Mouse (Mus musculus) hindbrain, postnatal 0 days (tissue): ENCODE measurements around the gene Gm10142. TPM values are rescaled to one million over a fixed set of nuclear protein-coding genes. Genes with fewer than 3 reads are reported as not detected.
"Not testable (repeated sequence)": the region's sequence is repeated elsewhere in the genome, so short reads cannot be mapped to it uniquely, and the experiment has no call there.

Experiments
- ATAC-seq: fragments of 200-750 bp; cut with Nextera tagmentation; 2 replicates; pipeline ENCODE4 v1.8.0; 2017; ENCODE audit warnings: mild to moderate bottlenecking, moderate TSS enrichment, moderate library complexity
- DNase-seq: peaks from one replicate; pipeline ENCODE4 v3.0.0-alpha.2; 2015; ENCODE audit warnings: low spot score
- H3K27ac ChIP-seq: fragments of 300-500 bp; sonication (generic); 2 replicates; pipeline ENCODE4 v1.5.1; 2014; ENCODE audit warnings: mild to moderate bottlenecking
- H3K27me3 ChIP-seq: fragments of 300-500 bp; sonication (generic); 2 replicates; pipeline ENCODE4 v1.6.1; 2014; ENCODE audit warnings: low read length, mixed read lengths; ENCODE audit not compliant: insufficient read depth
- H3K36me3 ChIP-seq: fragments of 300-500 bp; sonication (generic); 2 replicates; pipeline ENCODE4 v1.6.1; 2014; ENCODE audit warnings: low read length, mixed read lengths; ENCODE audit not compliant: insufficient read depth
- H3K4me1 ChIP-seq: fragments of 300-500 bp; sonication (generic); 2 replicates; pipeline ENCODE4 v1.6.1; 2014; ENCODE audit warnings: antibody characterized with exemption, low read length, mixed read lengths; ENCODE audit not compliant: insufficient read depth
- H3K4me2 ChIP-seq: fragments of 300-500 bp; sonication (generic); 2 replicates; pipeline ENCODE4 v1.6.1; 2014; ENCODE audit warnings: low read depth, mild to moderate bottlenecking, low read length, moderate library complexity, mixed read lengths
- H3K4me3 ChIP-seq: fragments of 300-500 bp; sonication (generic); 2 replicates; pipeline ENCODE4 v1.5.1; 2014; ENCODE audit warnings: low read length
- H3K9ac ChIP-seq: fragments of 300-500 bp; sonication (generic); replicated peaks from 2 replicates; pipeline ENCODE4 v1.6.1; 2014; ENCODE audit warnings: mild to moderate bottlenecking, low read length, moderate library complexity, mixed read lengths
- H3K9me3 ChIP-seq: fragments of 300-500 bp; sonication (generic); 2 replicates; pipeline ENCODE4 v1.6.1; 2016; ENCODE audit warnings: low read length, mixed read lengths
- CTCF ChIP-seq: IDR thresholded peaks from 2 replicates; pipeline ENCODE4 v1.5.1; 2016; ENCODE audit warnings: antibody characterized with exemption, control low read depth, low read depth
- WGBS: fragments of 180-500 bp; shearing (Covaris S2); extraction: QIAGEN DNeasy Blood & Tissue Kit; methylation state at CpG from one replicate; pipeline ENCODE4 v1.1.7; 2014; 5-methylcytosine and 5-hydroxymethylcytosine counted together
- polyA plus RNA-seq: library from polyadenylated mRNA; unstranded; fragments of >200 nt; fragmentation: Nextera tagmentation; extraction: Ambion mirVana; gene quantifications from 2 replicates; pipeline ENCODE4 v1.2.1, GENCODE M21; 2015
- total RNA-seq: library from RNA; depleted of rRNA; stranded (reverse); fragments of >200 nt; gene quantifications from 2 replicates; pipeline ENCODE4 v1.2.3, GENCODE M21; 2014; rRNA removed

Gene Gm10142
- total and polyA plus RNA-seq, 2 experiments from 2014 or later = not detected

DNA sequence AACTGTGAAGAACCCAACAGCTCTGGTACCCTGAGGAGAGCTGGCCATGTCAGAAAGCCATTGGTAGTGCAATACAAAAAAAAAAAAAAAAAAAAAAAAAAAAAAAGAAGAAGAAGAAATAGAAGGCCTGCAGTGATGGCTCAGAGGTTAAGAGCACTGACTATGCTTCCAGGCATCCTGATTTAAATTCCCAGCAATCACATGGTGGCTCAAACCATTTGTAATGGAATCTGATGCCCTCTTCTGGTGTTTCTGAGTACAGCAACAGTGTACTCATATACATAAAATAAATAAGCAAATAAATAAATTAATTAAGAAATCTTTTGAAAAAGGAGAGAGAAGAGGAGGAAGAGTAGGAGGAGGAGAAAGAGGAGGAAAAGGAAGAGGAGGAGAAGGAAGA lies 37.8 kb downstream of the Gm10142 start:
- Histone ChIP-seq H3K4me2 (no peak overlapping the region), H3K27me3 (no peaks in the 10 kb centered on the region), H3K27ac (no peak overlapping the region), H3K4me1 (no peaks in the 10 kb centered on the region), H3K9me3 (no peaks in the 10 kb centered on the region), H3K36me3 (no peaks in the 10 kb centered on the region), H3K9ac (no peak overlapping the region), H3K4me3 (no peak overlapping the region)
- no peak for TF ChIP-seq CTCF
- ATAC-seq (no peak), DNase-seq (no peak)

GRCm38 (mm10) chr10:77759582-77759981 lies 44.0 kb downstream of the Gm10142 start, which contains the start of gene Gm3233:
Gm3233 (minus strand) TSS chr10:77759682.
- H3K27me3 ChIP-seq, H3K4me2 ChIP-seq, H3K4me1 ChIP-seq, H3K4me3 ChIP-seq, H3K36me3 ChIP-seq, H3K9me3 ChIP-seq, ATAC-seq, H3K9ac ChIP-seq, H3K27ac ChIP-seq, DNase-seq: not testable (repeated sequence)
- no CpG with 5 or more reads among the region's 1 CpGs for WGBS

Other genes starting within 250 kb of the Gm10142 start
- gene Fam207a, start 200.0 kb upstream of the Gm10142 start, total RNA-seq = 43.5 and 56.2 TPM in 2 replicates
- 31.8 and 35.9 TPM in 2 replicates for gene Fam207a, start 200.0 kb upstream of the Gm10142 start, polyA plus RNA-seq
- 0.68 and 1.9 TPM in 2 replicates for gene Itgb2, start 185.6 kb upstream of the Gm10142 start, total RNA-seq
- 0.87 and 1.0 TPM in 2 replicates for gene Itgb2, start 185.6 kb upstream of the Gm10142 start, polyA plus RNA-seq
- gene Pttg1ip, start 134.1 kb upstream of the Gm10142 start, total RNA-seq = 85.9 and 94.0 TPM in 2 replicates
- gene Pttg1ip, start 134.1 kb upstream of the Gm10142 start, polyA plus RNA-seq = 87.3 and 87.5 TPM in 2 replicates
- 217 and 218 TPM in 2 replicates for gene Sumo3, start 109.7 kb upstream of the Gm10142 start, total RNA-seq
- gene Sumo3, start 109.7 kb upstream of the Gm10142 start, polyA plus RNA-seq = 330 and 348 TPM in 2 replicates
- 4.0 TPM in 1 of 2 replicates, not detected in the other for gene Gm49325, start 109.6 kb upstream of the Gm10142 start, total RNA-seq
- gene Gm49325, start 109.6 kb upstream of the Gm10142 start, polyA plus RNA-seq = 11.1 and 12.8 TPM in 2 replicates
- 45.1 and 48.3 TPM in 2 replicates for gene Ube2g2, start 93.5 kb upstream of the Gm10142 start, total RNA-seq
- gene Ube2g2, start 93.5 kb upstream of the Gm10142 start, polyA plus RNA-seq = 65.8 and 73.8 TPM in 2 replicates
- 0.42 and 4.4 TPM in 2 replicates for gene Tspear, start 29.2 kb upstream of the Gm10142 start, total RNA-seq
- gene Tspear, start 29.2 kb upstream of the Gm10142 start, polyA plus RNA-seq = 0.93 and 1.3 TPM in 2 replicates
- not detected in 2 replicates for gene Gm19402, start 25.1 kb upstream of the Gm10142 start, total RNA-seq
- gene Gm19402, start 25.1 kb upstream of the Gm10142 start, polyA plus RNA-seq = not detected in 2 replicates
- gene Gm9508, start 18.6 kb upstream of the Gm10142 start, total RNA-seq = not detected in 2 replicates
- not detected in 2 replicates for gene Gm9508, start 18.6 kb upstream of the Gm10142 start, polyA plus RNA-seq
- gene Gm10272, start 9.2 kb upstream of the Gm10142 start, total RNA-seq = not detected in 2 replicates
- not detected in 2 replicates for gene Gm10272, start 9.2 kb upstream of the Gm10142 start, polyA plus RNA-seq
- not detected in 2 replicates for gene Gm10024, start 4.3 kb upstream of the Gm10142 start, total RNA-seq
- not detected in 2 replicates for gene Gm10024, start 4.3 kb upstream of the Gm10142 start, polyA plus RNA-seq
- gene Krtap12-1, start 4.8 kb downstream of the Gm10142 start, total RNA-seq = not detected in 2 replicates
- gene Krtap12-1, start 4.8 kb downstream of the Gm10142 start, polyA plus RNA-seq = not detected in 2 replicates
- gene Gm10100, start 10.7 kb downstream of the Gm10142 start, total RNA-seq = not detected in 2 replicates
- gene Gm10100, start 10.7 kb downstream of the Gm10142 start, polyA plus RNA-seq = not detected in 2 replicates
- not detected in 2 replicates for gene Gm18596, start 26.8 kb downstream of the Gm10142 start, total RNA-seq
- gene Gm18596, start 26.8 kb downstream of the Gm10142 start, polyA plus RNA-seq = not detected in 2 replicates
- gene Gm9736, start 35.5 kb downstream of the Gm10142 start, total RNA-seq = not detected in 2 replicates
- gene Gm9736, start 35.5 kb downstream of the Gm10142 start, polyA plus RNA-seq = not detected in 2 replicates
- gene Gm3233, start 43.9 kb downstream of the Gm10142 start, total RNA-seq = not detected in 2 replicates
- not detected in 2 replicates for gene Gm3233, start 43.9 kb downstream of the Gm10142 start, polyA plus RNA-seq
- gene Gm3238, start 55.5 kb downstream of the Gm10142 start, total RNA-seq = not detected in 2 replicates
- gene Gm3238, start 55.5 kb downstream of the Gm10142 start, polyA plus RNA-seq = not detected in 2 replicates
- gene Gm7138, start 61.1 kb downstream of the Gm10142 start, total RNA-seq = not detected in 2 replicates
- not detected in 2 replicates for gene Gm7138, start 61.1 kb downstream of the Gm10142 start, polyA plus RNA-seq
- gene Gm3250, start 66.7 kb downstream of the Gm10142 start, total RNA-seq = not detected in 2 replicates
- gene Gm3250, start 66.7 kb downstream of the Gm10142 start, polyA plus RNA-seq = not detected in 2 replicates
- gene Gm7137, start 72.4 kb downstream of the Gm10142 start, total RNA-seq = not detected in 2 replicates
- gene Gm7137, start 72.4 kb downstream of the Gm10142 start, polyA plus RNA-seq = not detected in 2 replicates
- not detected in 2 replicates for gene Gm9639, start 79.3 kb downstream of the Gm10142 start, total RNA-seq
- gene Gm9639, start 79.3 kb downstream of the Gm10142 start, polyA plus RNA-seq = not detected in 2 replicates
- gene Gm19668, start 83.3 kb downstream of the Gm10142 start, total RNA-seq = not detected in 2 replicates
- gene Gm19668, start 83.3 kb downstream of the Gm10142 start, polyA plus RNA-seq = not detected in 2 replicates
- not detected in 2 replicates for gene Gm9507, start 96.0 kb downstream of the Gm10142 start, total RNA-seq
- not detected in 2 replicates for gene Gm9507, start 96.0 kb downstream of the Gm10142 start, polyA plus RNA-seq
- gene Gm2696, start 98.9 kb downstream of the Gm10142 start, total RNA-seq = not detected in 2 replicates
- not detected in 2 replicates for gene Gm2696, start 98.9 kb downstream of the Gm10142 start, polyA plus RNA-seq
- gene Krtap10-4, start 111.3 kb downstream of the Gm10142 start, total RNA-seq = not detected in 2 replicates
- gene Krtap10-4, start 111.3 kb downstream of the Gm10142 start, polyA plus RNA-seq = not detected in 2 replicates
- gene Krtap10-10, start 120.1 kb downstream of the Gm10142 start, total RNA-seq = not detected in 2 replicates
- not detected in 2 replicates for gene Krtap10-10, start 120.1 kb downstream of the Gm10142 start, polyA plus RNA-seq
- gene Gm36176, start 131.0 kb downstream of the Gm10142 start, total RNA-seq = not detected in 2 replicates
- gene Gm36176, start 131.0 kb downstream of the Gm10142 start, polyA plus RNA-seq = not detected in 2 replicates
- not detected in 2 replicates for gene Gm10318, start 137.1 kb downstream of the Gm10142 start, total RNA-seq
- not detected in 2 replicates for gene Gm10318, start 137.1 kb downstream of the Gm10142 start, polyA plus RNA-seq
- gene Gm3285, start 146.2 kb downstream of the Gm10142 start, total RNA-seq = not detected in 2 replicates
- gene Gm3285, start 146.2 kb downstream of the Gm10142 start, polyA plus RNA-seq = not detected in 2 replicates
- 27.8 and 31.4 TPM in 2 replicates for gene Lrrc3, start 186.7 kb downstream of the Gm10142 start, total RNA-seq
- gene Lrrc3, start 186.7 kb downstream of the Gm10142 start, polyA plus RNA-seq = 22.1 and 24.3 TPM in 2 replicates